Mouse (Mus musculus): ENCODE data around the gene Gpr171. TPM values are rescaled to one million over a fixed set of nuclear protein-coding genes. Genes with fewer than 3 reads are reported as not detected.
"Not testable (repeated sequence)": the region's sequence is repeated elsewhere in the genome, so short reads cannot be mapped to it uniquely, and the experiment has no call there.

The Gpr171 gene
- polyA plus RNA-seq, 1 experiment = not detected

DNA sequence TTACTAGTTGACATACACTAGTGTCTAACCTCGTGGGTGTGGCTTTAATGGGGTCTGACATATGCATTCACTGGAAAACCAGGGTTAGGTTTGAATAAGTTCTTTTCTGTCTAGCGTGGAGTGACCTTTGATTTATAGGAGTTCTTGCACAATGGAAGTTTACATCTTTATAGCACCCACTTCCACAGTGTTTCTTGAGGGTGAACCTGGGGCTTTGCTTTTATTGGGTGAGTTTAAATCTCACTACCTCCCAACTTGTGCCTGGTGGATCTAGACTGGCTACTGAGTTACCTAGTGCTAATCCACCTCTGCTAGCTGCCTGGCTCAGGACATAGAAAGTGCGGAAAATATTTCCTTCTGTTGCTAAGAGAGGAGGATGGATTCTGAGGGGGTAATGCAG, 10.3 kb upstream of the Gpr171 start:
- no peak overlapping the region for H3K27ac ChIP-seq (ENCODE audit: insufficient read depth, low read length)
- TF ChIP-seq CTCF (IDR thresholded peaks at IDR 0.05; ENCODE audit: borderline replicate concordance, insufficient read depth, low read depth, low read length) (no peak), POLR2A (IDR thresholded peaks at IDR 0.05; ENCODE audit: borderline replicate concordance, insufficient read depth, low read length) (no peak)
- H3K27me3 ChIP-seq (ENCODE audit: control insufficient read depth, insufficient read depth, low read length) = no peaks in the 10 kb centered on the region
- peaks cover 4% of the 10 kb centered on the region; the same call in 1 of the 2 replicates for H3K4me1 ChIP-seq (ENCODE audit: control insufficient read depth, insufficient read depth, low read length)
- no peak for DNase-seq
- 88% methylated on average over 3 of the region's 3 CpGs for WGBS
- H3K4me3 ChIP-seq (replicated peaks; ENCODE audit: insufficient read depth, low read depth, low read length) = no peak overlapping the region

DNA sequence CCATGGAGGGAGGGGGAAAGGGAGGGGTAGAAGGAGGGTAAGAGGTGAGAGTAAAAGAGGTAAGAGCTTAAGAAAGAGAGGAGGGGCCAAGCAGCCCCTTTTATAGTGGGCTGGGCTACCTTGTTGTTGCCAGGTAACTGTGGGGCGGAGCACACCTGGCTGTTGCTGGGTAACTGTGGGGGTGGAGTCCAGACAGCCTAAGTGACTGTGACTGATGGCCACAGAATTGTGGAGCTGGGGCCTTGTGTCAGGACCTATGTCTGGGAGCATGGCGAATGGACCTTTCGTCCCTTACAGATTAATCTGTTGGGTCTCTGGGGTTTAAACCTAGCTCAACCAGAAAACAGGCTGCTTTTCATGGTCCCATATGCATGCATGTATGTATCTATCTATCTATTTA, 8.2 kb upstream of the Gpr171 start:
- not testable (repeated sequence) for H3K4me3 ChIP-seq (replicated peaks; ENCODE audit: insufficient read depth, low read depth, low read length); H3K27me3 ChIP-seq (ENCODE audit: control insufficient read depth, insufficient read depth, low read length); H3K27ac ChIP-seq (ENCODE audit: insufficient read depth, low read length); H3K4me1 ChIP-seq (ENCODE audit: control insufficient read depth, insufficient read depth, low read length); DNase-seq
- 95% methylated on average over 3 of the region's 3 CpGs for WGBS

DNA sequence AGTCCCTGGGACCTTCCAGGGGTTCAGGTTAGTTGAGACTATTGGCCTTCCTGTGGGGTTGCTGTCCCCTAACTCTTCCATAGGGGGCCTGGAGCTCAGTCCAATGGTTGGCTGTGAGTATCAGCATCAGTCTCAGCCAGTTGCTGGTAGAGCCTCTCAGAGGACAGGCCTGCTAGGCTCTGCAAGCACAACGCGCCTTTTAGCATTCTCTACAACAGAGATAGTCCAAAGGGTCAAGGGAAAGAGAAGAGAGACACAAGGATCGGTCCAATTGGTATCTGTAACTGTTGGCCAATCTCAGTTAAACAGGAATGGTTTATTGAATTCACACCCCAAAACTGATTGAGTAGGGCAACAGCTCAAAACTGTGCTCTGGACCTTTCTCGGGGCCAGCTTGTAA, 5.8 kb upstream of the Gpr171 start:
- 98% methylated on average over 4 of the region's 4 CpGs for WGBS
- DNase-seq = no peak
- no peaks in the 10 kb centered on the region for H3K4me1 ChIP-seq (ENCODE audit: control insufficient read depth, insufficient read depth, low read length)
- H3K27me3 ChIP-seq (ENCODE audit: control insufficient read depth, insufficient read depth, low read length) = no peaks in the 10 kb centered on the region
- TF ChIP-seq CTCF (IDR thresholded peaks at IDR 0.05; ENCODE audit: borderline replicate concordance, insufficient read depth, low read depth, low read length) (no peak), POLR2A (IDR thresholded peaks at IDR 0.05; ENCODE audit: borderline replicate concordance, insufficient read depth, low read length) (no peak)
- H3K4me3 ChIP-seq (replicated peaks; ENCODE audit: insufficient read depth, low read depth, low read length) = no peak overlapping the region
- H3K27ac ChIP-seq (ENCODE audit: insufficient read depth, low read length) = no peak overlapping the region

DNA sequence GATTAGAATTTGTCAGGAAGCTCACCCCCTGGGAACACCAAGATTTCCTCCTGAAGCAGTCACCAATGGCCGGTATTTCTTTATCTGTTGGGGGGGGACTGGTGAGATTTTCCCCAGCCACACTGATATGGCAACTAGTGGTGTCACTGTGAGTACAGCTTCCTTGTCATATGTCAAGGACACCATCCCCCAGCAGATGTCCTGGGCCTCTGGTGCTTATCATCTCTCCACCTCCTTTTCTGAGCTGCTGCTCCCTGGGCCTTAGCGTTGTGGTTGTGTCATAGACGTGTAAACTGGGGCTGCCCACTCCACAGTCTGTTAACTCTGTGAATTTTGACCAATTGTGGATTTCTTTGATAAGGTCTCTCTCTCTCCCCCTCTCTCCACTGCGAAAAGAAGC, 2.8 kb upstream of the Gpr171 start:
- no peaks in the 10 kb centered on the region for H3K27me3 ChIP-seq (ENCODE audit: control insufficient read depth, insufficient read depth, low read length)
- H3K4me3 ChIP-seq (replicated peaks; ENCODE audit: insufficient read depth, low read depth, low read length) = no peak overlapping the region
- WGBS = 89% methylated on average over 4 of the region's 4 CpGs
- H3K27ac ChIP-seq (ENCODE audit: insufficient read depth, low read length) = no peak overlapping the region
- TF ChIP-seq CTCF (IDR thresholded peaks at IDR 0.05; ENCODE audit: borderline replicate concordance, insufficient read depth, low read depth, low read length) (no peak), POLR2A (IDR thresholded peaks at IDR 0.05; ENCODE audit: borderline replicate concordance, insufficient read depth, low read length) (no peak)
- no peaks in the 10 kb centered on the region for H3K4me1 ChIP-seq (ENCODE audit: control insufficient read depth, insufficient read depth, low read length)
- no peak for DNase-seq

DNA sequence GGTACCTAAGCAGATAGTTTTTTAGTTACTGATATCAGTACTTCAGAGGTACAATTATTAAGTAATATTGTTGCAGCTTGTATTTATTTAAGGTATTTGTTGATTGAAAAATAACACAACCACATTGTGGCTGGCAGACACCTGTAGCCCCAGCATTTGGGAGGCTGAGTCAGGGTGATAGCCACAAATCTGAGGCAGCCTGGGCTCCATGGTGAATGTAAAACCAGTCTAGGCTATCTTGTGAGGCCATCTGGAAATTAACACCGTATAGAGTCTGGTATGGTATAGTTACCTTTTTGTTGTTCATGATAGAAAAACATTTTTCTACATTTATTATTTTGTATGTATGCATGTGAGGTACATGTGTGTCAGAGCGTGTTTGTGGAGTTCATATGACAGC, 525 bp upstream of the Gpr171 start:
- Histone ChIP-seq H3K27me3 (ENCODE audit: control insufficient read depth, insufficient read depth, low read length) (no peaks in the 10 kb centered on the region), H3K27ac (ENCODE audit: insufficient read depth, low read length) (no peak overlapping the region), H3K4me1 (ENCODE audit: control insufficient read depth, insufficient read depth, low read length) (no peaks in the 10 kb centered on the region), H3K4me3 (replicated peaks; ENCODE audit: insufficient read depth, low read depth, low read length) (no peak overlapping the region)
- 99% methylated on average over 2 of the region's 2 CpGs for WGBS
- TF ChIP-seq CTCF (IDR thresholded peaks at IDR 0.05; ENCODE audit: borderline replicate concordance, insufficient read depth, low read depth, low read length) = no peak
- TF ChIP-seq POLR2A (IDR thresholded peaks at IDR 0.05; ENCODE audit: borderline replicate concordance, insufficient read depth, low read length) = no peak
- DNase-seq = no peak

DNA sequence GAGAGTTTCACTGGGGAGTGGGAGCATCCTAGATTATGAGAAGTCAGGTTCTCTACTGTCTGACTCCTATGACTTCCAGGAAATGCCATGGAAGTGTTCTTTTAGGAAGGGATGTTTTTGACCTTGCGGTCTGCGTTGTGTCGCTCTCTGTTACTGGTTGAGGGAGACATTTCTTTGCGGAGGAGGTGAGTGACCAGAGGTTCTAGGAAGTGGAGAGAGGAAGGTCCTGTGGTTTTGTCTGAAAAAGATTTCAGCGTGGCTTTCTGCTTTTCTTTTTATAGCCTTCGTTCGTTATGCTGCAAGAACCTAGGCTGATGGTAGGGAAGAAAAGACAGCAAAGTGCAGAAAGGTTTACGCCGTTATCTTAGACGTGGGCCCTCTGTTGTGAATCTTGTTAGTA, 3.1 kb downstream of the Gpr171 start:
- WGBS = 92% methylated on average over 10 of the region's 10 CpGs
- no peaks in the 10 kb centered on the region for H3K4me1 ChIP-seq (ENCODE audit: control insufficient read depth, insufficient read depth, low read length)
- no peak overlapping the region for H3K27ac ChIP-seq (ENCODE audit: insufficient read depth, low read length)
- H3K27me3 ChIP-seq (ENCODE audit: control insufficient read depth, insufficient read depth, low read length) = no peaks in the 10 kb centered on the region
- no peak for DNase-seq
- TF ChIP-seq CTCF (IDR thresholded peaks at IDR 0.05; ENCODE audit: borderline replicate concordance, insufficient read depth, low read depth, low read length) (no peak), POLR2A (IDR thresholded peaks at IDR 0.05; ENCODE audit: borderline replicate concordance, insufficient read depth, low read length) (no peak)
- H3K4me3 ChIP-seq (replicated peaks; ENCODE audit: insufficient read depth, low read depth, low read length) = no peak overlapping the region

DNA sequence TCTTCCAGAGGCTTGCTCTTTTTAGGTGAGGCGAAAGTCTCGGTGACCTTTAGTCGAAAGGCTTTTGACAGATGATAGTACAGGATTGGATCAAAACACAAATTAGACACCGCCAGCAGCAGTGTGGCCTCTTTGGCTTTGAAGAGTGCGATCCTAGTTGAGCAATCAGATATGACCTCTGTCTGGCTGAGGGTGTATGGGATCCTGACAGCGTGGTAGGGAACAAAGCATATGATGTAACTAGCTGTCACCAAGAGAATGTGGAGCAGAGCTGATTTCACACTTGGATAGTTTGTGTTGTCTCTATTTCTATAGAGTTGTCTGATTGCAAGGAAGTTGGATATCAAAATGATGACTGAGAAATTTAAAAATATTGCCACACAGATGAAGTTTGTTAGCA, 4.2 kb downstream of the Gpr171 start:
- WGBS = 67% methylated on average over 6 of the region's 6 CpGs
- Histone ChIP-seq H3K4me3 (replicated peaks; ENCODE audit: insufficient read depth, low read depth, low read length) (no peak overlapping the region), H3K27ac (ENCODE audit: insufficient read depth, low read length) (no peak overlapping the region), H3K27me3 (ENCODE audit: control insufficient read depth, insufficient read depth, low read length) (no peaks in the 10 kb centered on the region), H3K4me1 (ENCODE audit: control insufficient read depth, insufficient read depth, low read length) (no peaks in the 10 kb centered on the region)
- no peak for DNase-seq
- TF ChIP-seq POLR2A (IDR thresholded peaks at IDR 0.05; ENCODE audit: borderline replicate concordance, insufficient read depth, low read length) (no peak), CTCF (IDR thresholded peaks at IDR 0.05; ENCODE audit: borderline replicate concordance, insufficient read depth, low read depth, low read length) (no peak)

DNA sequence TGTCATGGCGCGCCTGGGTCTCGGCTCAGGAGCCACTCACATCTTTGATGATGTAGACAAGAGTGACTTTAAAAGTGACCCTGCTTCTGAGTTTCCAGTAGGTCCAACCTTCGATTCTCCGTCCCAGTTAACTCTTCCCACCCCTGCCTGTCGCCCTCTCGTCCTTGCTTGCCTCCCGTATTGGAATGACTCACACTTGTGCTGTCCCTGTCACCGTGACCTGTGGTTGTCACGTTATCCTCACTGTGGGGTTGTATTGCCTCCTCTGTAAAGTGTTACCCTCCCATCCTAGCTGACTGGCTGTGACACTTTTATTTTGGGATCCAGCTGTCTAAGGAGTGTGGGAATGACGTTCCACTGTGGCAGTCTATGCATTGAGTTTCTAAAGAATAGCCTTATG, 8.9 kb downstream of the Gpr171 start:
- 83% methylated on average over 11 of the region's 11 CpGs for WGBS
- H3K4me1 ChIP-seq (ENCODE audit: control insufficient read depth, insufficient read depth, low read length) = no peaks in the 10 kb centered on the region
- H3K27ac ChIP-seq (ENCODE audit: insufficient read depth, low read length) = no peak overlapping the region
- DNase-seq = no peak
- TF ChIP-seq POLR2A (IDR thresholded peaks at IDR 0.05; ENCODE audit: borderline replicate concordance, insufficient read depth, low read length) (no peak), CTCF (IDR thresholded peaks at IDR 0.05; ENCODE audit: borderline replicate concordance, insufficient read depth, low read depth, low read length) (no peak)
- H3K4me3 ChIP-seq (replicated peaks; ENCODE audit: insufficient read depth, low read depth, low read length) = no peak overlapping the region
- H3K27me3 ChIP-seq (ENCODE audit: control insufficient read depth, insufficient read depth, low read length) = no peaks in the 10 kb centered on the region

DNA sequence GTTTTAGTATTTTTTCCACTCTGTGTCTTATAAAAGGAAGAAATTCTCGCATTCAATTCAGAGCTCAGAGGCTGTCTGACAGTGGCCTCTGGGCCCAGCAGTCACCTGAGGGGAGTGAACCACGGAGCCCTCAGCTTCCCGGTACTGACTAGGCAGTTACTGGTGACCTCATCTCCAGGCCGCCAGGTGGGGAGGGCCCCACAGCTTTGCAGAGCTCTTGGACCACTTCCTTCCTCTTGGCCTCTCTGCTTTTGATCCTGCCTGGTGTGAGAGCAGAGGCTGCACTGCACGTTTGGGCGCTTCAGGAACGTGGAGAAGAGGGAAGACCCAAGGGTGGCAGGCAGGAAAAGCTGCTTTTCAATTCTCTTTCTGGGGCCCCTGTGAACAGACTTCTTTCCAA, 20.7 kb downstream of the Gpr171 start:
- 21% methylated on average over 7 of the region's 7 CpGs for WGBS

More for the DNA sequence above, 20.7 kb downstream of the Gpr171 start:
- peak; percentile 35 to 43 for DNase-seq
- Histone ChIP-seq H3K27me3 (ENCODE audit: control insufficient read depth, insufficient read depth, low read length) (no peaks in the 10 kb centered on the region), H3K4me1 (ENCODE audit: control insufficient read depth, insufficient read depth, low read length) (peaks cover 8% of the 10 kb centered on the region), H3K27ac (ENCODE audit: insufficient read depth, low read length) (no peak overlapping the region), H3K4me3 (replicated peaks; ENCODE audit: insufficient read depth, low read depth, low read length) (no peak overlapping the region)
- TF ChIP-seq CTCF (IDR thresholded peaks at IDR 0.05; ENCODE audit: borderline replicate concordance, insufficient read depth, low read depth, low read length) = no peak
- TF ChIP-seq POLR2A (IDR thresholded peaks at IDR 0.05; ENCODE audit: borderline replicate concordance, insufficient read depth, low read length) = no peak

All from cerebellum, adult 2 months (tissue).